Mouse (Mus musculus) intestine, embryonic 15.5 days (tissue): ENCODE data around the gene Gm12184. TPM values are rescaled to one million over a fixed set of nuclear protein-coding genes. Genes with fewer than 3 reads are reported as not detected.

Source experiments
- polyA plus RNA-seq: library from polyadenylated mRNA; unstranded; fragments of >200 nt; fragmentation: Nextera tagmentation; extraction: Ambion mirVana; gene quantifications from 2 replicates; pipeline ENCODE4 v1.2.1, GENCODE M21; 2015

The Gm12184 gene
- polyA plus RNA-seq, 1 experiment from 2014 or later: 5.4 TPM

Other genes with a start within 250 kb of the Gm12184 start
- 815 and 831 TPM in 2 replicates for gene Rack1, start 26.3 kb downstream of the Gm12184 start, polyA plus RNA-seq
- gene Trim41, start 9.3 kb downstream of the Gm12184 start, polyA plus RNA-seq: 4.1 and 6.4 TPM in 2 replicates
- 1.1 and 2.7 TPM in 2 replicates for gene Trim7, start 515 bp downstream of the Gm12184 start, polyA plus RNA-seq
- gene Irgm1, start 45.0 kb upstream of the Gm12184 start, polyA plus RNA-seq: 16.0 and 16.4 TPM in 2 replicates
- 0.23 and 0.30 TPM in 2 replicates for gene Gm5431, start 75.6 kb upstream of the Gm12184 start, polyA plus RNA-seq
- gene Psme2b, start 119.5 kb upstream of the Gm12184 start, polyA plus RNA-seq: 4.5 and 5.0 TPM in 2 replicates
- not detected in 2 replicates for gene Olfr56, start 152.2 kb upstream of the Gm12184 start, polyA plus RNA-seq
- gene 9930111J21Rik1, start 152.7 kb upstream of the Gm12184 start, polyA plus RNA-seq: 0.67 and 1.0 TPM in 2 replicates
- not detected in 2 replicates for gene Gm12185, start 165.6 kb upstream of the Gm12184 start, polyA plus RNA-seq
- gene Tgtp1, start 167.5 kb upstream of the Gm12184 start, polyA plus RNA-seq: 1.8 and 2.2 TPM in 2 replicates
- 0.76 and 1.1 TPM in 2 replicates for gene 9930111J21Rik2, start 224.6 kb upstream of the Gm12184 start, polyA plus RNA-seq
- 0.56 and 0.88 TPM in 2 replicates for gene Tgtp2, start 237.6 kb upstream of the Gm12184 start, polyA plus RNA-seq
- gene Ifi47, start 249.9 kb upstream of the Gm12184 start, polyA plus RNA-seq: 3.1 and 3.2 TPM in 2 replicates